Mouse (Mus musculus): ENCODE measurements around the gene Gm40193.

GRCm38 (mm10) chr11:70525726-70526125, 7.0 kb downstream of the Gm40193 start:
- TF ChIP-seq CTCF (IDR thresholded peaks at IDR 0.05; ENCODE audit: extremely low read depth, insufficient read depth, low read length) (no peak), POLR2A (IDR thresholded peaks at IDR 0.05; ENCODE audit: extremely low read depth, insufficient read depth, low read length) (no peak)

Data from cortical plate, adult 2 months (tissue).